Mouse (Mus musculus) heart, embryonic 11.5 days (tissue): Measurements from ENCODE around the gene Gm20388. TPM values are rescaled to one million over a fixed set of nuclear protein-coding genes. Genes with fewer than 3 reads are reported as not detected.

ENCODE experiments used
- ATAC-seq: fragments of 200-750 bp; cut with Nextera tagmentation; replicated peaks from 2 replicates; pipeline ENCODE4 v1.8.0; 2017; ENCODE audit warnings: moderate library complexity; ENCODE audit not compliant: insufficient number of reproducible peaks, low FRiP score, low TSS enrichment
- H3K27ac ChIP-seq: fragments of 300-500 bp; sonication (generic); 2 replicates; pipeline ENCODE4 v1.5.1; 2014; ENCODE audit warnings: mild to moderate bottlenecking, low read depth, low read length
- H3K27me3 ChIP-seq: fragments of 300-500 bp; sonication (generic); 2 replicates; pipeline ENCODE4 v1.6.1; 2014; ENCODE audit warnings: mild to moderate bottlenecking, low read length, mixed read lengths; ENCODE audit not compliant: control insufficient read depth, insufficient read depth
- H3K36me3 ChIP-seq: fragments of 300-500 bp; sonication (generic); 2 replicates; pipeline ENCODE4 v1.6.1; 2014; ENCODE audit warnings: mild to moderate bottlenecking, low read length, moderate library complexity, mixed read lengths; ENCODE audit not compliant: control insufficient read depth, insufficient read depth
- H3K4me1 ChIP-seq: fragments of 300-500 bp; sonication (generic); 2 replicates; pipeline ENCODE4 v1.6.1; 2014; ENCODE audit warnings: low read length; ENCODE audit not compliant: control insufficient read depth, insufficient read depth
- H3K4me2 ChIP-seq: fragments of 300-500 bp; sonication (generic); 2 replicates; pipeline ENCODE4 v1.6.1; 2014; ENCODE audit warnings: mild to moderate bottlenecking, moderate library complexity
- H3K4me3 ChIP-seq: fragments of 300-500 bp; sonication (generic); 2 replicates; pipeline ENCODE4 v1.5.1; 2014; ENCODE audit warnings: low read depth, low read length
- H3K9ac ChIP-seq: fragments of 300-500 bp; sonication (generic); 2 replicates; pipeline ENCODE4 v1.6.1; 2014; ENCODE audit warnings: mild to moderate bottlenecking, low read depth, low read length, moderate library complexity
- H3K9me3 ChIP-seq: fragments of 300-500 bp; sonication (generic); replicated peaks from 2 replicates; pipeline ENCODE4 v1.6.1; 2016; ENCODE audit warnings: low read length; ENCODE audit not compliant: control insufficient read depth
- WGBS: fragments of 180-500 bp; shearing (Covaris S2); extraction: QIAGEN DNeasy Blood & Tissue Kit; methylation state at CpG from one replicate; pipeline ENCODE4 v1.1.7; 2014; ENCODE audit not compliant: insufficient replicate concordance; 5-methylcytosine and 5-hydroxymethylcytosine counted together
- polyA plus RNA-seq: library from polyadenylated mRNA; unstranded; fragments of >200 nt; fragmentation: Nextera tagmentation; extraction: Ambion mirVana; gene quantifications from 2 replicates; pipeline ENCODE4 v1.2.1, GENCODE M21; 2014

Gene Gm20388
- polyA plus RNA-seq, 1 experiment from 2014 or later = 6.4 TPM

- Histone ChIP-seq H3K9ac (no peak overlapping the region), H3K9me3 (no peaks in the 10 kb centered on the region), H3K4me2 (no peak overlapping the region), H3K27me3 (peaks cover 9% of the 10 kb centered on the region; the same call in 1 of the 2 replicates), H3K4me3 (no peak overlapping the region), H3K27ac (no peak overlapping the region), H3K36me3 (no peaks in the 10 kb centered on the region), H3K4me1 (peaks cover 45% of the 10 kb centered on the region)
- WGBS = 79% methylated on average over 8 of the region's 8 CpGs
- no peak for ATAC-seq
Observed at GRCm38 (mm10) chr8:120037611-120038010, 127.0 kb downstream of the Gm20388 start.

- no peaks in the 10 kb centered on the region for H3K9me3 ChIP-seq
- no peak overlapping the region for H3K9ac ChIP-seq
- WGBS = 90% methylated on average over 12 of the region's 12 CpGs
- no peak overlapping the region for H3K4me2 ChIP-seq
- peaks cover 18% of the 10 kb centered on the region; the same call in 1 of the 2 replicates for H3K27me3 ChIP-seq
- no peak for ATAC-seq
- H3K4me3 ChIP-seq = no peak overlapping the region
- H3K4me1 ChIP-seq = peaks cover 45% of the 10 kb centered on the region
- H3K27ac ChIP-seq = no peak overlapping the region
- H3K36me3 ChIP-seq = no peaks in the 10 kb centered on the region
Observed at GRCm38 (mm10) chr8:120038741-120039140, 128.1 kb downstream of the Gm20388 start.

GRCm38 (mm10) chr8:120039313-120039919 lies 128.8 kb downstream of the Gm20388 start:
- no peak overlapping the region for H3K4me2 ChIP-seq
- no peak overlapping the region for H3K9ac ChIP-seq
- H3K4me1 ChIP-seq = peaks cover 45% of the 10 kb centered on the region
- H3K9me3 ChIP-seq = no peaks in the 10 kb centered on the region
- ATAC-seq = no peak
- peaks cover 23% of the 10 kb centered on the region; the same call in 1 of the 2 replicates for H3K27me3 ChIP-seq
- H3K27ac ChIP-seq = no peak overlapping the region
- no peak overlapping the region for H3K4me3 ChIP-seq
- WGBS = 55% methylated on average over 11 of the region's 11 CpGs
- H3K36me3 ChIP-seq = no peaks in the 10 kb centered on the region

DNA sequence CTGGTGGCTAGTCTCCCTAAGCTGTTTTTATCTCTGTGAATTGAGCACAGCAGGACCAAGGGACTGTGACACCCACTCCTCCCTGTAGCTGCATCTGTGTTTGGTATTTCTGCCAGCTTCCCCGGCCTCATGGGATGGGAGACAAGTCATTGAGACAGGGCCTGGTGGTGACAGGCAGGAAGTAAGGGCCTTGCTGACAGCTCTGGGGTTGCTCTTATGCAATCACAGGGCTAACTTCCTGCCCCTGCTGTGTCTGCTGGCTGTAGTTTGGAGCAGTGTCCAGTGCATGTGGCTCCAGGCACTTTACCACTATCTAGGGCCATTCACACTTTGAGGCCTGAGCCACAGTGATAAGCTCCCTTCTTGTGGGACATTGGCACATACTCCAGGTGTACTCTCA lies 130.2 kb downstream of the Gm20388 start:
- peak; percentile 32; the same call in 1 of the 2 replicates for ATAC-seq
- Histone ChIP-seq H3K27ac (peak overlapping the region; percentile 54; the same call in 1 of the 2 replicates), H3K4me2 (no peak overlapping the region), H3K36me3 (no peaks in the 10 kb centered on the region), H3K4me3 (no peak overlapping the region), H3K9me3 (no peaks in the 10 kb centered on the region), H3K27me3 (peaks cover 23% of the 10 kb centered on the region; the same call in 1 of the 2 replicates), H3K4me1 (peaks cover 45% of the 10 kb centered on the region), H3K9ac (no peak overlapping the region)
- 13% methylated on average over 1 of the region's 1 CpGs for WGBS

DNA sequence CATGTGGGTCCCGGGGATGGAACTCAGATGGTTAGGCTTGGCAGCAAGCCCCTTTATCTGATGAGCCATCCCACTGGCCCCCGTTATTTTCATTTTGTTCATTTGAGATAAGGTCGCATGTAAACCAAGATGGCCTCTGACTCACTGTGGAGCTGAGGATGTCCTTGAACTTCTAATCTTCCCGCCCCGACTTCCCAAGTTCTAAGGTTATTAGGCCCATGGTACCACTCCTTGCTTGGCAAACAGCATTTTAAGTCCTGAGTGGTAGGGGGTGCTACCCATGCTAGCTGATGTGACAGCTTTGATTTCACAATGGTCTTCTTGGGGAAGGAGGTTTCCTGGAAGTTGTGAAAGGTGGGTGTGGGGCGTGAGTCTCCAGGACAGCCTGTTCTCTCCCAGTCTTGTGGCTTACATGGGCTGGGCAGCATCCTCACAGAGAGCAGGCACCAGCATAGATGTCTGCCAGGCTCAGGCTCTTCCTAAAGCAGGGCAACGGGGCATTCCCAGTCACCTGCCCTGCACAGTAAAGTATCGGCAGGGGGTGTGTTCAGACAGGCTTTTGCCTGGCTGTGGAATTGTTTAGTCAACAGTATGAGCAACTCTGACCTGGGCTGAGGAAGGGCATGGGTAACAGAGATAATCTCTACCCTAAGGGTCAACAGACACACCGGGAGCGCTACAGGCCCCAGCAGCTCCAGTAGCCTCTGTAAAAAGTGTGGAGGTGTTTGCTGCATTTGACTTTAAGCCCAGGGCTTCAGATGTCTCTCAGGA lies 132.1 kb downstream of the Gm20388 start:
- H3K9ac ChIP-seq = no peak overlapping the region
- H3K27ac ChIP-seq = no peak overlapping the region
- H3K27me3 ChIP-seq = peaks cover 22% of the 10 kb centered on the region; the same call in 1 of the 2 replicates
- no peak overlapping the region for H3K4me2 ChIP-seq
- no peaks in the 10 kb centered on the region for H3K9me3 ChIP-seq
- no peak for ATAC-seq
- 68% methylated on average over 10 of the region's 10 CpGs for WGBS
- H3K4me1 ChIP-seq = peaks cover 36% of the 10 kb centered on the region
- no peaks in the 10 kb centered on the region for H3K36me3 ChIP-seq
- H3K4me3 ChIP-seq = no peak overlapping the region

DNA sequence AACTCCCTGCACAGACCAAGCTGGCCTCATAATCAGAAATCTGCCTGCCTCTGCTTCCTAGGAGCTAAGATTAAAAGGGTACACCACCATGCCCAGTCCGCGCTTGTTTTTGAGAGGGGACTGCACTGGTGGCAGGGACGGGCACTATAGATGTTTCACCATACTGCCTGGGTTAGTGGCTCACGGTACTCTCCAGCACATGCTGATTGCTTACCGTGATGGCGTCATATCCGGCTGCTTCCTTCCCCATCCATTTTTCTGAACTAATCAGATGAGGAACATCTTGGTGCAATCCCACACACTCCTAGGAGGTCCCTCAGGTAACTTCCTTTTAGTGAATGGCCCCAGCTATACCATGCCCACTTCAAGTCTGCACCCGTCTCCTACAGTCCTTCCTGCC lies 134.3 kb downstream of the Gm20388 start:
- H3K36me3 ChIP-seq = no peaks in the 10 kb centered on the region
- no peak overlapping the region for H3K4me3 ChIP-seq
- H3K9ac ChIP-seq = no peak overlapping the region
- H3K27ac ChIP-seq = no peak overlapping the region
- no peak for ATAC-seq
- no peak overlapping the region for H3K4me2 ChIP-seq
- peaks cover 26% of the 10 kb centered on the region for H3K4me1 ChIP-seq
- no peaks in the 10 kb centered on the region for H3K9me3 ChIP-seq
- WGBS = 91% methylated on average over 8 of the region's 8 CpGs
- H3K27me3 ChIP-seq = peaks cover 15% of the 10 kb centered on the region; the same call in 1 of the 2 replicates

- Histone ChIP-seq H3K27ac (no peak overlapping the region), H3K4me3 (no peak overlapping the region), H3K36me3 (no peaks in the 10 kb centered on the region), H3K4me1 (peaks cover 23% of the 10 kb centered on the region), H3K9me3 (no peaks in the 10 kb centered on the region), H3K4me2 (no peak overlapping the region), H3K9ac (no peak overlapping the region), H3K27me3 (peaks cover 15% of the 10 kb centered on the region; the same call in 1 of the 2 replicates)
- no peak for ATAC-seq
- WGBS = 50% methylated on average over 5 of the region's 5 CpGs
Observed at GRCm38 (mm10) chr8:120045471-120045870, 134.8 kb downstream of the Gm20388 start.

DNA sequence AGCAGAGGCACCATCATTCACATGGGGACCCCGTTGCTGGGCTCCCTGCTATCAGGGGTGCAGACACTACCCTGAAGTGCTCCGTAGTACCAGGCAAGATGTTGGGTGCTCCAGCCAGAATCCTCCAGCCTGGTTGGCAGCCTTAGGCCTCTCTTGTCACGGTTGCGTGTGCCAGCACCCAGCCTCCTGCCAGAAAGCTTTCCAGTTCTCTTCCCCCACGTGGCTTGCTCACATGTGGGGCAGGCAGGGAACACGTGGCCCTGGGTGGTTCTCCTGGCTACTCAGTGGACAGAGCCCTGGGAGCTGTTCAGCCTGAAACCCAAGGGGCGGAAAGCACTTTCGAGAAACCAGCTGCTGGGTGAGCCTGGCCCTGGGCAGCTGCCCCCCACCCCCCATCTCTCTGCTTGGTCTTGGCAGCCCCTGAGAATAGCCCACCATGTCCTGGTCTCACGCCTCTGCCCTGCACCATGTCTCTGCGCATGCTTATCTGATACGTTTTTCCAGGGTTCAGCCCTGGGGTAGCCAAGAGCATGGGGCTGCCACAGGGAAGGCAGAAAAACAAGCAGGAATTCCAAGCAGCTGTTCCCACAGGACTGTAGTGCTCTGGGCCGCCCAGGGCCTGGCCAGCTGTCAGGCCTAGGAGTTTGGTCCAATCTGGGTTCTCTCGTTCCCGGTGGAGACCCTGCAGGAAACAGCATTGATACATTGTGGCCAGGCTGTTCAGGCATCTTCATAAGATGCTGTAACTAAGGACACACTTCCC lies 135.8 kb downstream of the Gm20388 start:
- H3K4me2 ChIP-seq = no peak overlapping the region

More for the DNA sequence above, 135.8 kb downstream of the Gm20388 start:
- peaks cover 15% of the 10 kb centered on the region; the same call in 1 of the 2 replicates for H3K27me3 ChIP-seq
- H3K4me3 ChIP-seq = no peak overlapping the region
- ATAC-seq = no peak; the same call in 1 of the 2 replicates
- H3K27ac ChIP-seq = 0 out of 2 replicates have a peak overlapping the region, but pooled peaks have one; percentile 3
- H3K4me1 ChIP-seq = peaks cover 21% of the 10 kb centered on the region
- WGBS = 43% methylated on average over 14 of the region's 14 CpGs
- H3K9me3 ChIP-seq = no peaks in the 10 kb centered on the region
- no peak overlapping the region for H3K9ac ChIP-seq
- H3K36me3 ChIP-seq = no peaks in the 10 kb centered on the region
